Mouse (Mus musculus): Measurements from ENCODE around the gene Tigit.
A peak's percentile ranks its signal among the peaks of the same experiment; 100 is the strongest.

Gene Tigit

DNA sequence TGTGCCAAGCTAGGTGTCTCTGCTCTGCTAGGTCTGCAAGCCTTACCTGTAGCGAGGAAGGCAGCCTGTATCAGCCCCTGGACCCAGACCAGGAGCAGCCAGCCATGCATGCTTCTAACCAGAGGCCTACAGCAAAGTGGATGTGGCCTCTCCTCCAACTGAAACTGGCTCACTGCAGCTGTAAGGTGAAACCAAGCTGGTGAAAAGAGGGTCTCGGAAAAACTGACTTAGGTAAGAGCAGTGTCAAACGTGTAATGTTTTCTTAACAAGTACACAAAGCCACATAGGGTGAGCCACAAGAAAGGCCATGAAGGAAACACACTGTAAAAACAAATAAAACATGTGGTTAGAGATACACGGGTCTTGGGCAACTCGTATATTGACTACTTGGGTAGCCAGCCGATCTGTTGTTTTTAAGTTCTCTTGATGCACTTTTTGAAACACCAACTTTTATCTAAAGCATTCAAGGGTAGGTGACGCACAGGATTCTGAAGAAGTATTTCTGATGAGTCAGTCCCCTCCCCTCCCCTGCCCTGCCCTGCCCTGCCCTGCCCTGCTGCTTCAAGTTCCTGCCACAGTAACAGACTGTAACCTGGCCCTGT is at the start of gene Tigit:
TSS of gene Tigit (minus strand) at position 169 of the 602 bp plus-strand sequence.
- DNase-seq (ENCODE audit: inconsistent ontology term) = no peak

DNA sequence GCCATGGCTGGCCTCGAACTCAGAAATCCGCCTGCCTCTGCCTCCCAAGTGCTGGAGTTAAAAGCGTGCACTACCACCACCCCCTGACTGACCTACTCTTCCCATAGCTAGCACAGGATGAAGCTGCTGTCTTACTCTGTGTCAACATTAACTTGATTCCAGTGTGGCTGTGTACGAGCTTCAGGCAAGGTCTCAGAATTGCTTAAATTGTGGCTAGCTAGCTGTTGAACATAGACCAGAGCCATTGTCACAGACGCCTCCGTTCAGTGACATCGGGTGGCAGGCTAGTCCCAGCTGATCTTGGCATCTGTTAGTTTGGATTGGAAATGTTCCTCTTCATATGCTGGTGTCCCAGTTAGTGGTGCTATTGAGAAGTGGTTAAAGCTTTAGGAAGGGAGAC is 47.4 kb upstream of the Tigit start:
- no peak for DNase-seq (ENCODE audit: inconsistent ontology term)

DNA sequence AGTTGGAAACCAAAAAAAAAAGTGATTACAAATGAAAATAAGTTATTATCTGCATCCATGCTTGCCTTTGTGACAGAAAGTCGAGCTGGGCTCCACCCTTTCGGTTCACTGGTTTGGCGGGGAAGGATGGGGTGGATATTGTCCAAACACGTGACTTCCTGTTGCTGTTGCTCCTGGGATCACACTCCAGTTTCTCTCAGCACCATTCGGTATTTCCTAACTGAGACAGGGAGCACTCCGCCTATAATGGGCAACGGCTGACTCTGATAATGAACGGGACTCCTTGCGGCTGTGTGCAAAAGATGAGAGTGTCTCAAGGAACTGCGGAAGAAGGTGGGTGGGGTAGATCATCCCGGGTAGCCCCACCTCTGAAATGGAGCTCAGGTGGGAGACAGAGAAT is 46.7 kb upstream of the Tigit start:
- DNase-seq (ENCODE audit: inconsistent ontology term) = no peak

DNA sequence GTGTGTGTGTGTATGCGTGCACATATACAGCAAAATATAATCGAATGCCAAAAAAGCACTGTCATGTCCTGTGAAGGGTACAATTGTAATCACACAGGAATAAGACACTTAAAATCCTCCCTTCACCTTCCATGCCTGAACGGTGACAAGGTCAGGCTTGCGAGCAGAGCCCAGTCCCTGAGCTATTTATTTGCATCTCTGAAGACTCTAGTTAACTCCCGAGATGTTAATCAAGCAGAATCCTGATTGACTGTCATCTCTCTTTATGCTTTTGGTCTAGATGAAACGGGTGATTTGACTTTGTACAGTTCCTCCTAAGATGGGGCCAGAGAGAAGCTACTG is 46.2 kb upstream of the Tigit start:
- DNase-seq (ENCODE audit: inconsistent ontology term) = no peak

DNA sequence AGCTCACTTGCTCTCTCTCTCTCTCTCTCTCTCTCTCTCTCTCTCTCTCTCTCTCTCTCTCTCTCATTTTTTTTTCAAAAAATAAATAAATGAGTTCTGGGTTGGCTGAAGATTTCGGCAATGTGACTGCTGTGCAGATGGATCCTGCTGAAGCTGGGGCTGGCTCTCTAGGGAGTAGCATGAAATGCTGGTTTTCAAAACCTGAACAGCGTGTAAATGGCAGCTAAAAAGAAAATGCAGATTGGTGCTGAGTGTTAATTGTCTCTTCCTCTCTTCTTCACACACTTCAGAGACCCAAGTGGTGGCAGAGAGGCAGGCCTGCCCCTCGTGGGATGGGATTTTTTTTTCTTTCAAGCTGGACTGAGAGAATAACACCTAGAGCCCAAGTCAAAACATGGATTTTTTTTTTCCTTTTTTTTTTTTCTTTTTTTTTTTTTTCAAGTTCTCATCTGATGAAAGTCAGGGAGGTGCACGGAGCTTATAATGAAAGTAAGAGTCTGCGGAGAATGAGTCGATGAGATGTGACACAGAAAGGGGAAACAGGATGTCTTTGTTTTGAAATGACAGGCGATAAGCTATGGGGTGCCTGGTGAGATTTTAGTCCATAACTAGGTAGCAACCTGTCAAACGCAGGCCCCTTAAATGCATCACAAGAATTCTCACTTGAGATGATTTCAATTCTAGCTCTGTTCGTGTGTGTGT is 45.6 kb upstream of the Tigit start:
- peak; percentile 31 for DNase-seq (ENCODE audit: inconsistent ontology term)

DNA sequence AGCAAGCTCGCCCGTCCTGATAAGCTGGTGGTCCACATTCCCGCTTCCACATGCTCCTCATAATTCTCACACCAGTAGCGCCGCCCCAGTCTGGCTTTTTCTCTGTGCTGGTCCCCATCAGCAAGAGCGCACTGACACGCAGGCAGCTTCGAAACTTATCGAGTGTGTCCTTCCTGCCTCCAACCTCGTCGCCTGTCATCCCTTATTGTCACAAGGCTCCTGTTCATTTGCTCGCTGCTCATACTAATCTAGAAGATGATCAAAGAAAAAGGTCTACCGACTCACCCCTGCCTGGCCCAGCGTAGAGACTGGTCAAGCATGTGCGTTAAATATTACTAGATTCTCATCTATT is 45.1 kb upstream of the Tigit start:
- DNase-seq (ENCODE audit: inconsistent ontology term) = peak; percentile 39

DNA sequence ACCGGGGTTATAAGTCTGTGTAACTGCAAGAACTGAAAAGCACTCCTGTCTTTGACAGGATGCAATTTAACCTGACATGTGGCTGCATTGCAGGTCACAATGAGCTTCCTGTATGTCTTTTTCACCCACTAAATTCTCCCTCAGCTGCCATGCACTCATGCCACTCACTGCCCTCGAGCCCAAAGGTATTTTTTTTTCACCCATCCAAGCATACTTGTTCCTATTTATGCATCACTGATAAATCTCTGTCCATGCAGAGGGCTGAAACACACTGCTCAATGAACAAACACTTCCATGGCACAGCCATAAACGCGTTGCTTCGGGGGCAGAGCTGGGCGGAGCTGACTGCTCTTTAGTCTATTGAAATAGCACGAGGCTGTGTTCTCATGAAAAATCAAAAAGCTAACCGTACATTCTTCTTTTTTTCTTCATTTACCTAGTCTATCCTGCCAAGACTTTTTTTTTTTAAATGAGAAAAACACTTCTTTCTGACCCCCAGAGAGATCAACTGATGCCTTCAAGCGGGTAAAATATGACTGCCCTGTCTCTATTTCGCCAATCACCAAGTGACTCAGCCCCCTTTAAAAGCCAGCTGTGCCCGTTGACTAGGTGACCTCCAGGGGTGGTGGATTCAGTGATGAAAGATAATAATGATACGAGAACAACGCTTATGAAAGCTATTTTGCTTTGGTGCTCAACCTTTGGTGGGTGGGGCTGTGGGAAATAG is 44.6 kb upstream of the Tigit start:
- DNase-seq (ENCODE audit: inconsistent ontology term) = peak; percentile 5

DNA sequence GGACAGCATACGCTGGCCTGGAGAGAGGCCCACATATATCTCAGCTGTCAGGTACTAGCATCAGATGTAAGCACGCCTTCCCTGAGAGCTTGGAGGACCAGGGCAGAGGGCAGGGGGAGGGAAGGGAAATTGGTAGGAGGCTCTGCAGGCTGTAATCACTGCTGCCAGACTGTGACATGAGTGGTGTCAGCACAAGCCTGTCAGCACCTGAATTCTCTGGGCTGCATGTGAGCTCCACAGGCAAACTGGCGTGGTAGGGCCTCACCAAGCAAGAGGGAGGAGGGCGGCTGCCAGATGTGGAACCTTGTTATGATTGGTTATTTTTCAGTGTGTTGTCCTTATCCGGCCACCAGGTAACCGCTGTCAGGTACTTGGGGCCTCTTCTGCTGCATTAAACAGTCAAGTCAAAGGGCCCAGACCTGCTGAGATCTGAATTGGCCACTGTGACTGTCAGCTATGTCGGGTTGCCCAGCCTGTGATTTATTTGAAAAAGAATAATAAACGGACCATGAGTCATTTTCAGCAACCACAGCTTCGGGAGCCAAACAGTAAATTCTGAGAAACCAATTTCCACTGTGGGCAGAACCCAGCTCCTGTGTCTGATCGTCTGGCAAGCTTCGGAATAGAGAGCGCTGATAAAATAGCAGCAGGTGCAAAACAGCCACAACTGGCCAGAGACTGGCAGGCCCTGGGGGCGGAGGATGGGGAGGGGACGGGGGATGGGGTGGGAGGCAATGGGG is 38.0 kb upstream of the Tigit start:
- DNase-seq (ENCODE audit: inconsistent ontology term) = peak; percentile 71

DNA sequence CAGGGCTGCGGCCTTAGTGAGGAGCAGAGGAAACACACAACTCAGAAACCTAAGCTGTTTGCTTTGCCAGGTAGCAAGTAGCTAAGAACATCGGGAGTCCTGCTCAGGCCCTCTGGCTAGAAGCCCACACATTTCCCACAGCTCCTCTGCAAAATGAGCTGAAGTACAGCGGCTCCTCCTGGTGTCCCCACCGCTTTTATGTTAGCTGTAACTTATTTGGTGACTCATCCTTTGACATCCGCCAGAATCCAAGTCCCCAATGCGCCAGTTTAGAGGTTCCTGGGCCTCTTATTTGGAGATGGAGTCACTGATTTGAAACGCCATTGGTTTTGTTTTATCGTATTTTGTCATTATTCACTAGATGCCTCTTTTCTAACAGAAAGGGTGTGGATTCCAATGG is 36.6 kb upstream of the Tigit start:
- DNase-seq (ENCODE audit: inconsistent ontology term) = no peak

DNA sequence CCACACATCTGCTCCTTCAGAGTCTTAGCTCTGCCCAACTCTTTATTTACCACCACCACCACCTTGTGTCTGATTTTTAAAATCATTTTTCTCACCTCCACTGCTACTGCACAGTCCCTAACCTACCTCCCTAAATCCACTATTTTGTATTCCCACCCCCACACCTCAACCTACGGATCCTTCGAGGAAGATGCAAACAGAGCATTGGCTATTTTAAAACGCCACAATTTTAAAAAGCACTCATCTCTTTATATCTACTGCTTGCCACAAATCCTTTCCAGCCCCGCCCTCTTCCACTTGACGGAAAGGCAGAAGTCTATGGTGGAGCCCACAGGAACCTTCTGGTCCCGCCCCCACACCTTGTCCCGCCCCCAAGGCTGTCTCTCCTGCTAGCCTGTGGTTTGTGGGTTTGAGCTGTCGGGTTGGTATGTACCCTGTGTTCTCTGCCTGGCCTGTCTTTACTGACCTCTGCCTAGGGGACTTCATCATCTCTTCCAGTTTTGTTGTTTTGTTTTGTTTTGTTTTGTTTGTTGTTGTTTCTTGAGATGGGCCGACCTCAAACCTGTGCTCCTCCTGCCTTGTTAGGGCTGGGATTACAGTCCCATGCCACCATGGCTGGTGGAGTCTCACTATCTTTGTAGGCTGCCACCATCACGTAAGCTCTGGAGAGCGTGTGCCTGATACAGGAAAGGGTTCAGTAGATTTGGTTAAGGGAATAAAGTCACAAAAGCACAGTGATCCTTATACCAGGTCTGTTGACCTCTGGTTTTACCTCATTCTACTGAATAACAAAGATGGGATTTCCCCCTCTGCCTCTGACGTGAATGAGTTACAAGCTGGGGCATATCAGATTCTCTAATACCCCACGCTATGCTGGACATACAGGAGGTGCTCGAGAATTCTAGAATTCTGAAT is 35.0 kb upstream of the Tigit start:
- DNase-seq (ENCODE audit: inconsistent ontology term) = peak; percentile 25

DNA sequence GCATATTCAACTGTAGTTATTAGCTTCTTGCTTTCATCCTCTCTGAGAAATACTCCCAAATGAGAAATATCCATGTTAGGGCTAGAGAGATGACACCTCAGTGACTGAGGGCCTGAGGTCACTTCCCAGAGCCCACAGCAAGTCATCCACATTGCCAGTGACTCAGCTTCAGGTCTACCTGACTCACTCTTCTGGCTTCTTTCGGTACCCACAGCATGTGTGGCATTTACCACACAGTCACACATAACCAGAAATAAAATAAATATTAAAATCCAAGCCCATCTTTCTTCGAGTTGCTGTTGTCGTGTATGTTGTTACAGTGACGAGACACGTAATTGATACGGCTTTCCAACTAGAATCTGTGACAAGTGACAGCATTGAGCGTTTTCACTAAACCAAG is 33.8 kb upstream of the Tigit start:
- peak; percentile 16 for DNase-seq (ENCODE audit: inconsistent ontology term)

DNA sequence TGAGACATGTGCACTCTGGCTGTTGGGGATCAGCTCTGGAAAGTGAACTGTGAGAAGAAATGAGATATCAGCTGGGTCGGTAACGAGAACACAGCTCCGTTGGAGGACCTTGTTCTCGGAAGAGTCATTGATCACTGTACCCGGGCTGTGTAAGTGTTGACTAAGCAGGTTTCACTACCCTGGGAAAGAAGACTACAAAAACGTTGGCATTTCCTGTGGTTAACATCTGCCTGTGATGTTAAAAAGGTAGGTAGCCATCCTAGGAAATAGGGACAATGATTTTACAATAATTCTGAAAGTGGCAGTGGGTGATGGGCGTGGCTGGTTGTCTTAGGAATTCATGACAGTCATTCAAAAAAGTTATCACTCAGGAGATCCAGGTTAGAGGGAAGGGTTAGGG is 31.9 kb upstream of the Tigit start:
- no peak for DNase-seq (ENCODE audit: inconsistent ontology term)

DNA sequence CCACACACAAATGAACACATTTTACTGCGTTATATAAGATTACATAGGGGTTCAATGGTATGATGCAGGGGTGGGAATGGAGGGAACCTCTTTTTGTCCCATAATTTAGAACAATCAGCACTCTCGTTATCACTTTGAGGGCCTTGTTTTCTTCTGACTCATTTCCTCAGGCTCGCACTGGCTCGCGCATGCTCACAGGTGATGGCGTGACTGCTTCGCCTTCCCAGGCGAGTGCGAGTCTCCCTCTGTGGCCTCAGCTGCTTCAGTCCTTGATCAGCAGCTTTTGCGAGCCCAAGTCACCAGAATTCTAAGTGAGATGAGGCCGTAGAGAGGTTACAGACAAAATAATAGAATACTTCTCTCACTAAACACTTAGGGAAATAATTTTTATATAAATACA is 30.2 kb upstream of the Tigit start:
- no peak for DNase-seq (ENCODE audit: inconsistent ontology term)

DNA sequence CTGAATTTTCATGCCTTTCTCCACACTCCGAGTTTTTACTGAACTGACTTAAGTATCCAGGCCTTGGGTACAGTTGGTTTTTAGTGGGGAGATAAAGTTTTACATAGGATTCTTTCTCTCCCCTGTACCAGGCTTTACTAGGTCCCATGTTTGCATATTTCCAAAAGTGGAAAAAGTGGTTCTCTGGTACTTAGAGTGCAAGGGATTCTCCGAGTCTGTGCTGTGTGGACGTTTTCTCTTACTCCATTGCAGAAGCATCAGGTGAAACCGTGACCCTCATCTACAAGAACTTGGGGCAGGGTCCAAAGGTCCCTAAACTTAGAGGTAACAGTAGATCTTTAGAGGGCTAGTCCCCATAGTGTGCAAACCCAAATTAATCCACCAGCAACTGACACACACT is 28.7 kb upstream of the Tigit start:
- no peak for DNase-seq (ENCODE audit: inconsistent ontology term)

DNA sequence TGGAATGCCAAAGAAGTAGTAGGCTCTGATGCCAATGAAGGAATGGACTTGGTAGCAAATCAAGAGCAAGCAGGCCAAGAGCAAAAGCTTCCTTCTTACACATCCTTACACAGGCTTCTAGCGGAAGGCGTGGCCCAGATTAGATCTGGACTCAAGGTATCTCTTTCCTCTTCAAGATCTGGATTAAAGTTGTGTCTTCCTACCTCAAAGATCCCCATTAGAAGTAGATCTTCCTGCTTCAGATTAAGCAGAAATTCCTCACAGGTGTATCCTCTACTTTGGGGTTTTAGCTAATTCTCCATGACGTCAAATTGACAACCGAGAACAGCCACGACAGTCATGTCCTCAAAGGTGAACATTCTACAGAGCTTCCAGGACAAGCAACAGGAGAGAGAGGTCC is 27.8 kb upstream of the Tigit start:
- no peak for DNase-seq (ENCODE audit: inconsistent ontology term)

DNA sequence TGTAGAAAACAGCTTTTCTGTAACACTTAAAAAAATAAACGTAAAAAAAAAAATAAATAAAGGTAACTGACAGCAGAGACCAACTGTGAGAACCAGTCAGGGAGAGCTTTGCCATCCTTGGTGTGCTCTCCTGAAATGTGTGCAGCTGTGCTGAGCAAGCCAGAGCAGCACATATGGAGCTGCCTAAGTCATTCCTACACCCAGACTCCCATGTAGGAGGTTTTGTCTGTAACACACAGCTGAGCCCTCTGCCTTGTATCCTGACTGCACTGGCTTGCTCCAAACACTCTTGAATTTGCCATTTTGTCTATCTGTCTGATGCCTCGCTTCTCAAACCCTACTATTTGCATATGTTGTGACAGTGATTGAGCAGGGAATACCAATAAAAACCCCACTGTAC is 27.0 kb upstream of the Tigit start:
- no peak for DNase-seq (ENCODE audit: inconsistent ontology term)

DNA sequence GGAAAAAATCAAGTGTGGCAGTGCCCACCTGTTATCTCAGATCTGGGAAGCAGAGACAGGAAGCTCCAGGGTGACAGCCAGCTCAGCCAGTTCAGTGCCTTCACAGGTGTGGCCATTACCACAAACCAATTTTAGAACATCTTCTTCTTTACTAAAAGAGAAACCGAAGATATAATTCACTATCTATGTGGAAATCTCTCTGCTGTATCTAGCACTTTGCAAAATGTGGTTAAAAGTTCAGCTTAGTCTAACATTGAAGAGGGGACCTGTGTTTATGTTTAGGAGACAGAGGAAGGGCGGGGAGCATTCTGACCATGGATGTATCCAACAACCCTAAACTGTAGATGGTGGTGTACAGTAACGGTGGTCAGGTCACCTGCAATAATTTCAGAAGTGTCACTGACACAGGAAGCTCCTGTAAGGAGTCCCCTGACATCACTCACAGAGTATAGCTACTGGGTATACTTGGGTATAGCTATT is 26.3 kb upstream of the Tigit start:
- DNase-seq (ENCODE audit: inconsistent ontology term) = no peak

DNA sequence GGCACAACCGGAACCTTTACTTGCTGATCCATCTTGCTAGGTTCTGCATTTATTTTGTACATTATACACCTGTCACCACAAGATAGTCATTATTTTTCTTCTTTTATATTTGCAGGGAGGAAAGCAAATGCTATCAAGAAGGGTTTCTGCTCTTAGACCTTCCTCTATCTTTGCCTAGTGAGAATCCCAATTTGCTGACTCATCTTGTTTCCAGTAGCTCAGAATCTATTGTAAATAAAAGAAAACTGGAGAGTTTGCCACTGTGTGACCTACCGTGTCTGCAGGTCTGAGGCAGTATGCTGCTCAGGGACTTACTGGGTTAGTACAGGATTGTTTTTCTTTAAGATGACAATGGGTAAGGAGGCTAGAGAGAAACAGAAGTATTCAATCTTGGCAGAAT is 24.0 kb upstream of the Tigit start:
- DNase-seq (ENCODE audit: inconsistent ontology term) = no peak

DNA sequence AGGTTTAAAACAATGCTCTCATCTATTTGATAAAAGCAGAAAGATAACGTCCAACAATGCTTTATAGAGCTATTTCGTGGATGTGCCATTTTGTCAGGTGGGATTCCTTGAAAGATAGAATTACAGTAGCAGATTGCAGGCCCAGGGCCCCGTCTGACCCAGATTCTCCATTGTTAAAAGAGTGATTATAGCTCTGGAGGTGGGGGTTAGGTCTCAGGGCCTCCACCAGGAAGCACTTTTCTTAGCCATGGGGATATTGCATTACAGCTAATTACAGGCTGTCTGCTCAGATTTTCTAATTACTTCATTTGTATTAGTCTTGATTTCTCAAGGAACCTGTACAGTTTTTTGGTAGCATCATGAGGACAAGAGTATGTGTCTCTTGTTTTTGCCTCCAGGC is 10.5 kb upstream of the Tigit start:
- DNase-seq (ENCODE audit: inconsistent ontology term) = no peak

DNA sequence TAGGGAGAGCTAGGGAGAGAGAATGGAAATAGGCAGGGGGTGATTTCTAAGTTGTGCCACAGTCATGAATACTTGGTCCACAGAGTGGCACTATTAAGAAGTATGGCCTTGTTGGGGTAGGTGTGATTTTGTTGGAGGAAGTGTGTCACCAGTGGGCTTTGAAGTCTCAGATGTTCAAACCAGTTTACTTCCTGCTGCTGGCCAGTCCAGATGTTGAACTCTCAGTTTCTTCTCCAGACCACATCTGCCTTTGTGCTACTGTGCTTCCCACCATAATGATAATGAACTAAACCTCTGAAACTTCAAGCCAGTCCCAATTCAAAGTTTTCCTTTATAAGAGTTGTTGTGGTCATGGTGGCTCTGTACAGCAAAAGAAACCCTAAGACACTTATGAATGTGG is 8.8 kb upstream of the Tigit start:
- DNase-seq (ENCODE audit: inconsistent ontology term) = no peak

DNA sequence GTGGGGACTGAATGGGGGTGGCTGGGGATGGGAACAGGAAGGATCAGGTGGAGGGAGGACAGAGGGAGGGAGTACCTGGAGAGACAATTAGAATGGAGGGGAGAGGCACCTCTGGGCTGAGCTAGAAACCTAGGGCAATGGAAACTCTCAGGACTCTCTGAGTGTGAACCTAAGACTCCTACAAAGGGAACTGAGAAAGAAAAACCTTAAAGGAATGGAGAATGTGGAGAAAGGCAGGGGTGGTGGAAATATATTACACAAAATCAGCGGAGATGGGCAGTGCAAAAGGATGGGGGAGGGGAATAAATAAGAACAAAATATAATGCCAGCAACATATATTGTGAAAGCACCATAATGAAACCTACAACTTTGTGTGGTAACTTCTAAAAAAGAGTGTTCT is 8.0 kb upstream of the Tigit start:
- no peak for DNase-seq (ENCODE audit: inconsistent ontology term)

DNA sequence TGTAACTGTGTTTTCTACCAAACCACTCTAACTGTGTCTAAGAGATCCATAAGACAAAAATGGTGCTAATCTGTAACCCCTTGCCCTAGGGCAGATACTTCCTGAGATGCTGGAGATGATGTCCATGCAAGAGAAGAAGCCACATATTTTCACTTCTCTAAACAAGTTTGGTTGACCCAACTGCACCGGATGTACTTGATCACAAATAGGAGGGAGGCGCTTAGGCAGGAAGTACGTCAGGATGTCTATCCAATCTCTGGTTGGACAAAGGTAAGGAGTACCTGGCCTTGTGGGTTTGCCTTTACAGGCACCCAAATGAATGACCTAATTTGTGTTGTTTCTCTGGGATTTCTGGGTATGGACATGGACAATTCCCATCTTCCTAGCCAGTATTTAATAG is 4.3 kb upstream of the Tigit start:
- no peak for DNase-seq (ENCODE audit: inconsistent ontology term)

Measured in Muller cell, postnatal 12 days (primary cell).